Mouse (Mus musculus): ENCODE measurements at regions not wholly inside any gene's neighbourhood (a gene's known extent, or its start where the extent isn't known, plus 50 kb on each side); places are given as distances from the start of the nearest gene placed in this dataset.
A peak's percentile ranks its signal among the peaks of the same experiment; 100 is the strongest.

DNA sequence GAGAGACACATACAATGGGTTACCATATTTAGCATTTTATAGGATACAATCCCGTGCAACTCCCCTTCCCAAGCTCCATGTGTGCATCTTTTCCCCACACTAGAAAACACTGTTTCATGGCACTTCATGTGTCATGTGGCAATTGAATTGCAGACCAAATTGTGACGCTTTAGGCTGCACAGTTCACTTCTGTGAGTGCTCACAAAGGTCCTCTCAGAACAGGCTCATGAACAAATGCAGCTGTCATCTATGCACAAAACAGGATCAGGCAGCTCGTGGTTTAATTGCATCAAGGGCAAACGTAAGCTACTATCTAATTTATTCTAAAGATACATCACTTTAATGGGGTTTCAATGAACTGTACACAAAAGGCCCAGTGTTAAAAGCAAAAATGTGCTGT is 258.7 kb upstream of the Mgat4c start:
- Histone ChIP-seq H3K9ac (ENCODE audit: low read length) (no peak overlapping the region), H3K4me2 (ENCODE audit: low read depth, low read length, severe bottlenecking) (no peak overlapping the region), H3K36me3 (ENCODE audit: control insufficient read depth, insufficient read depth, low read length) (no peaks in the 10 kb centered on the region), H3K9me3 (ENCODE audit: control insufficient read depth, low read length) (no peaks in the 10 kb centered on the region), H3K4me3 (ENCODE audit: low read depth, low read length) (no peak overlapping the region), H3K4me1 (replicated peaks; ENCODE audit: control insufficient read depth, insufficient read depth, low read length) (no peaks in the 10 kb centered on the region), H3K27me3 (ENCODE audit: control insufficient read depth, insufficient read depth, low read length) (no peaks in the 10 kb centered on the region), H3K27ac (ENCODE audit: low read depth, low read length) (no peak overlapping the region)
- ATAC-seq (replicated peaks; ENCODE audit: low FRiP score) (peak; percentile 23), DNase-seq (ENCODE audit: low spot score) (no peak)
- 60% methylated on average over 4 of the region's 4 CpGs for WGBS
